Mouse (Mus musculus) liver, embryonic 12.5 days (tissue): ENCODE measurements around the gene Lrrc71. TPM values are rescaled to one million over a fixed set of nuclear protein-coding genes. Genes with fewer than 3 reads are reported as not detected.

Source experiments
- ATAC-seq: fragments of 200-750 bp; cut with Nextera tagmentation; 2 replicates; pipeline ENCODE4 v1.8.0; 2017; ENCODE audit warnings: moderate number of reproducible peaks, mild to moderate bottlenecking, moderate library complexity
- H3K27ac ChIP-seq: fragments of 300-500 bp; sonication (generic); 2 replicates; pipeline ENCODE4 v1.5.1; 2016; ENCODE audit warnings: mild to moderate bottlenecking
- H3K27me3 ChIP-seq: fragments of 300-500 bp; sonication (generic); replicated peaks from 2 replicates; pipeline ENCODE4 v1.6.1; 2016; ENCODE audit warnings: mild to moderate bottlenecking, moderate library complexity
- H3K36me3 ChIP-seq: fragments of 300-500 bp; sonication (generic); 2 replicates; pipeline ENCODE4 v1.6.1; 2016; ENCODE audit warnings: mild to moderate bottlenecking, moderate library complexity
- H3K4me1 ChIP-seq: fragments of 300-500 bp; sonication (generic); 2 replicates; pipeline ENCODE4 v1.6.1; 2016
- H3K4me2 ChIP-seq: fragments of 300-500 bp; sonication (generic); 2 replicates; pipeline ENCODE4 v1.6.1; 2016; ENCODE audit warnings: mild to moderate bottlenecking, moderate library complexity
- H3K4me3 ChIP-seq: fragments of 300-500 bp; sonication (generic); 2 replicates; pipeline ENCODE4 v1.5.1; 2016; ENCODE audit warnings: mild to moderate bottlenecking, moderate library complexity
- H3K9ac ChIP-seq: fragments of 300-500 bp; sonication (generic); 2 replicates; pipeline ENCODE4 v1.6.1; 2016; ENCODE audit warnings: mild to moderate bottlenecking, moderate library complexity
- H3K9me3 ChIP-seq: fragments of 300-500 bp; sonication (generic); replicated peaks from 2 replicates; pipeline ENCODE4 v1.6.1; 2016; ENCODE audit warnings: mild to moderate bottlenecking, moderate library complexity
- WGBS: fragments of 180-500 bp; shearing (Covaris S2); methylation state at CpG from one replicate; pipeline ENCODE4 v1.1.7; 2016; ENCODE audit not compliant: insufficient replicate concordance; 5-methylcytosine and 5-hydroxymethylcytosine counted together
- polyA plus RNA-seq: library from polyadenylated mRNA; unstranded; fragments of >200 nt; fragmentation: Nextera tagmentation; extraction: Ambion mirVana; gene quantifications from 2 replicates; pipeline ENCODE4 v1.2.1, GENCODE M21; 2016

Lrrc71 gene
- polyA plus RNA-seq, 1 experiment from 2014 or later = 0.29 TPM

GRCm38 (mm10) chr3:87738906-87739305, 9.5 kb downstream of the Lrrc71 start:
- Histone ChIP-seq H3K36me3 (peaks cover 37% of the 10 kb centered on the region), H3K27me3 (no peaks in the 10 kb centered on the region), H3K4me3 (no peak overlapping the region), H3K9ac (no peak overlapping the region), H3K27ac (no peak overlapping the region), H3K4me1 (no peaks in the 10 kb centered on the region), H3K9me3 (no peaks in the 10 kb centered on the region), H3K4me2 (no peak overlapping the region)
- whole genome bisulfite sequencing = 63% methylated on average over 3 of the region's 5 CpGs
- ATAC-seq = no peak

- ATAC-seq = no peak
- H3K27me3 ChIP-seq = no peaks in the 10 kb centered on the region
- no peaks in the 10 kb centered on the region for H3K9me3 ChIP-seq
- H3K4me3 ChIP-seq = no peak overlapping the region
- no peak overlapping the region for H3K4me2 ChIP-seq
- 71% methylated on average over 9 of the region's 9 CpGs for WGBS
- H3K4me1 ChIP-seq = no peaks in the 10 kb centered on the region
- peaks cover 55% of the 10 kb centered on the region for H3K36me3 ChIP-seq
- H3K9ac ChIP-seq = no peak overlapping the region
- no peak overlapping the region for H3K27ac ChIP-seq
Observed at GRCm38 (mm10) chr3:87735335-87735734, 13.1 kb downstream of the Lrrc71 start.

DNA sequence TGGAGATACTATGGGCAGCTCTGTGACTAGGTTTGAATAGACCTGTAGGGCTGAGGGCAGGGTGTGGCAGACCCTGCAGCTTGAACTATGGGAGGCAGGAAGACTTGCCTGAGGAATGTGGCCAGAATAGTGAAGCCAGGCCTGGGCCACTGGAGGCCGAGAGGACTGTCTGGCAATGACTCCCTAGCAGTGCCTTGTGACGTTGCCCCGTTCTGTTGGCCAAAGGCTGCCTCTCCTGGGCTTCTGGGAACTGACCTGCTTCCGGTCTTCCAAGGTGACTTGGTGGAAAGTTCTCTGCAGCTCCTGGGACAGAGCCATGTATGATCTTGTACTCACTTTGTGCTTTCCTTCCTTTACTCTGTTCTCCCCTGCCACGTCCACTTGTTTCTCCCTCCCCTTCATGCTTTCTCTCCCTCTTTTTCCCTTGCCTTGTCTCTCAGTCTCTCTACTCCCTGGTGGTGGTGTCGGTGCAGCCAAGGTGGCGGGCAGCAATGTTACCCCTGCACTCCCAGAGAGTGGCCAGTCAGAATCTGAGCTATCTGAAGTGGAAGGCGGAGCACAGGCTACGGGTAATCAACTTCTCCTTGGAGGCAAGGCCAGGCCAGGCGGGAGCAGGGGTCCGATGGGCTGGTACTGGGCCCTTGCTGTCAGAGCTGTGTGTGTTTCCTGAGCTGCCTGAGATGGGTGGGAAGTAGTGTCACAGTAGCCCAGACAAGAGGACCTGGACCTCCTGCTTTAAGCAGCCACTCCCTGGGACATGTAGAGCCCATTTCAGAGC, 14.3 kb downstream of the Lrrc71 start:
- no peak overlapping the region for H3K4me3 ChIP-seq
- WGBS = 74% methylated on average over 11 of the region's 11 CpGs
- H3K36me3 ChIP-seq = peaks cover 60% of the 10 kb centered on the region
- ATAC-seq = no peak
- H3K4me1 ChIP-seq = no peaks in the 10 kb centered on the region
- no peaks in the 10 kb centered on the region for H3K27me3 ChIP-seq
- H3K4me2 ChIP-seq = no peak overlapping the region
- no peak overlapping the region for H3K9ac ChIP-seq
- H3K9me3 ChIP-seq = no peaks in the 10 kb centered on the region
- no peak overlapping the region for H3K27ac ChIP-seq

DNA sequence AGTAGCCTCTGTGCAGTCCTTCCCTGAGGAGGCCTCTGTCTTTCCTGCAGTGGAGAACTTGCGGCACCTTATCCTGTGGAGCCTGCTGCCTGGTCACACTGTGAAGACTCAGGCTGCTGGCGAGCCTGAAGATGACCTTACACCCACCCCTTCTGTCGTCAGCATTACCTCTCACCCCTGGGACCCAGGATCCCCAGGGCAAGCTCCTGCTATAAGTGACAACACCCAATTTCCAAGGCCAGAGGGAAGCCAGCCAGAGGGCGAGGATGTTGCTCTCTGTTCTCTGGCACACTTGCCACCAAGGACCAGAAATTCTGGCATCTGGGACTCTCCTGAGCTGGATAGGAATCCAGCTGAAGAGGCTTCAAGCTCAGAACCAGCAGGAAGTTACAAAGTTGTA, 15.3 kb downstream of the Lrrc71 start:
- no peak overlapping the region for H3K4me3 ChIP-seq
- no peaks in the 10 kb centered on the region for H3K27me3 ChIP-seq
- WGBS = 44% methylated on average over 4 of the region's 4 CpGs
- H3K9me3 ChIP-seq = no peaks in the 10 kb centered on the region
- H3K4me1 ChIP-seq = no peaks in the 10 kb centered on the region
- H3K9ac ChIP-seq = no peak overlapping the region
- peaks cover 63% of the 10 kb centered on the region for H3K36me3 ChIP-seq
- H3K27ac ChIP-seq = no peak overlapping the region
- H3K4me2 ChIP-seq = no peak overlapping the region
- no peak for ATAC-seq

- no peak for ATAC-seq
- no peaks in the 10 kb centered on the region for H3K27me3 ChIP-seq
- no peaks in the 10 kb centered on the region for H3K9me3 ChIP-seq
- no peak overlapping the region for H3K4me2 ChIP-seq
- peaks cover 61% of the 10 kb centered on the region for H3K36me3 ChIP-seq
- H3K4me3 ChIP-seq = no peak overlapping the region
- H3K4me1 ChIP-seq = no peaks in the 10 kb centered on the region
- no peak overlapping the region for H3K9ac ChIP-seq
- H3K27ac ChIP-seq = no peak overlapping the region
- WGBS = 62% methylated on average over 6 of the region's 6 CpGs
Observed at GRCm38 (mm10) chr3:87728696-87729095, 19.7 kb downstream of the Lrrc71 start.

GRCm38 (mm10) chr3:87726191-87726590, 22.2 kb downstream of the Lrrc71 start:
- H3K27ac ChIP-seq = no peak overlapping the region
- H3K4me3 ChIP-seq = no peak overlapping the region
- no peaks in the 10 kb centered on the region for H3K27me3 ChIP-seq
- H3K36me3 ChIP-seq = peaks cover 53% of the 10 kb centered on the region
- H3K4me2 ChIP-seq = no peak overlapping the region
- no peak overlapping the region for H3K9ac ChIP-seq
- no peaks in the 10 kb centered on the region for H3K9me3 ChIP-seq
- ATAC-seq = no peak
- WGBS = 70% methylated on average over 7 of the region's 7 CpGs
- no peaks in the 10 kb centered on the region for H3K4me1 ChIP-seq

DNA sequence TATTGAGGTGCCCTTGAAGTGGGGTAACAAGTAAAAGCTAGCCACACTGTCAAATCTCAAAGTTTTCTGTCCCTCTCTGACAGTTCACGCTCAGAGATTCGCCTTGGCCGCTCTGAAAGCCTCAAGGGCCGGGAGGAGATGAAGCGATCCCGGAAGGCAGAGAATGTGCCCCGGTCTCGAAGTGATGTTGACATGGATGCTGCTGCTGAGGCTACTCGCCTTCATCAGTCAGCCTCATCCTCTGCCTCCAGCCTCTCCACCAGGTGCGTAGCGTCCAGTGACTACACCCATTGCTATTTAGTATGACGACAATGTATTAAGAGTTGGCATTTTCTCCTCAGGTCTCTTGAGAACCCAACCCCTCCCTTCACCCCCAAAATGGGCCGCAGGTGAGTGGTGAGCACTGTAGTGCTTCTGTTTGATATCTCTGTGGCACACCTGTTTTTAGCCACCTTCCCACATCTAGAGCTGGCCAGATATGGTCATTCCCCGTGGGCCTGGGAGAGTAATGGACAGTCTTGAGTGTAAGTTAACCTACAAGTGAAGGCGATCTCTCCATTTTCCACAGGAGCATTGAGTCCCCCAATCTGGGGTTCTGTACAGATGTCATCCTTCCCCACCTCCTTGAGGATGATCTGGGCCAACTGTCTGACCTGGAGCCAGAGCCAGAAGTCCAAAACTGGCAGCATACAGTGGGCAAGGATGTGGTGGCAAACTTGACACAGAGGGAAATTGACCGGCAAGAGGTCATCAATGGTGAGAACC, 22.8 kb downstream of the Lrrc71 start:
- H3K4me3 ChIP-seq = no peak overlapping the region
- H3K4me1 ChIP-seq = no peaks in the 10 kb centered on the region
- peaks cover 50% of the 10 kb centered on the region for H3K36me3 ChIP-seq
- H3K27ac ChIP-seq = no peak overlapping the region
- no peaks in the 10 kb centered on the region for H3K9me3 ChIP-seq
- no peak overlapping the region for H3K4me2 ChIP-seq
- no peaks in the 10 kb centered on the region for H3K27me3 ChIP-seq
- ATAC-seq = no peak
- 83% methylated on average over 16 of the region's 16 CpGs for WGBS
- H3K9ac ChIP-seq = no peak overlapping the region

DNA sequence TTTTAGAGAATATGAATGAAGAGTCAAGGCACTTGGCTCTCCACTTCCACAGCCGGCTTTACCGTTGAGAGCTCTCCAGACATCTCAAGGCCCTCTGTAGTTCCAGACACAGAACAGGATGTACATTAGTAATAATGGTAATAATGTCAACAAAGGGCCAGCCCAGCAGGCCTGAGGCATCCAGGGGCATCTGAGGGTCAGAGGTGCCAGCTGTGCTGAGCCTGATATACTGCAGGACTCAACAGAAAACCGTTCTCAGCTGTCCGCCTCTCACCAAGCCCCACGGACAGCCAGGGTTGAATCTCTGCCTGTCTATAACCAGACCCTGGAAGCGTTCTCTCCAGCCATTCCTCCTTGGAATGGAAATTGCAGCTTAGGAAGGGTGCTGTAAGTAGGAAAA, 23.9 kb downstream of the Lrrc71 start:
- no peak overlapping the region for H3K9ac ChIP-seq
- no peaks in the 10 kb centered on the region for H3K9me3 ChIP-seq
- ATAC-seq = no peak
- H3K36me3 ChIP-seq = peaks cover 49% of the 10 kb centered on the region
- H3K4me1 ChIP-seq = no peaks in the 10 kb centered on the region
- H3K4me2 ChIP-seq = no peak overlapping the region
- H3K27me3 ChIP-seq = no peaks in the 10 kb centered on the region
- no peak overlapping the region for H3K27ac ChIP-seq
- H3K4me3 ChIP-seq = no peak overlapping the region
- WGBS = 73% methylated on average over 6 of the region's 6 CpGs

GRCm38 (mm10) chr3:87718525-87718924, 29.9 kb downstream of the Lrrc71 start:
- 41% methylated on average over 2 of the region's 2 CpGs for WGBS
- H3K4me3 ChIP-seq = no peak overlapping the region
- no peak overlapping the region for H3K27ac ChIP-seq
- no peak for ATAC-seq
- no peak overlapping the region for H3K9ac ChIP-seq
- no peaks in the 10 kb centered on the region for H3K27me3 ChIP-seq
- H3K4me1 ChIP-seq = no peaks in the 10 kb centered on the region
- peaks cover 27% of the 10 kb centered on the region; the same call in 1 of the 2 replicates for H3K36me3 ChIP-seq
- no peaks in the 10 kb centered on the region for H3K9me3 ChIP-seq
- no peak overlapping the region for H3K4me2 ChIP-seq

Other genes with a start within 250 kb of the Lrrc71 start
- gene Etv3, start 223.2 kb downstream of the Lrrc71 start, polyA plus RNA-seq = 5.2 and 5.6 TPM in 2 replicates
- gene Arhgef11, start 131.1 kb downstream of the Lrrc71 start, polyA plus RNA-seq = 4.2 and 4.9 TPM in 2 replicates
- 0.31 and 0.59 TPM in 2 replicates for gene Ntrk1, start 46.5 kb upstream of the Lrrc71 start, polyA plus RNA-seq
- 0.05 TPM in 1 of 2 replicates, not detected in the other for gene Insrr, start 48.3 kb upstream of the Lrrc71 start, polyA plus RNA-seq
- gene Pear1, start 75.7 kb upstream of the Lrrc71 start, polyA plus RNA-seq = 9.4 and 10.2 TPM in 2 replicates
- 0.04 and 0.11 TPM in 2 replicates for gene Sh2d2a, start 98.1 kb upstream of the Lrrc71 start, polyA plus RNA-seq
- 8.7 and 8.9 TPM in 2 replicates for gene Prcc, start 137.0 kb upstream of the Lrrc71 start, polyA plus RNA-seq
- 393 and 400 TPM in 2 replicates for gene Hdgf, start 157.7 kb upstream of the Lrrc71 start, polyA plus RNA-seq
- 57.0 and 57.3 TPM in 2 replicates for gene Mrpl24, start 170.9 kb upstream of the Lrrc71 start, polyA plus RNA-seq
- 51.9 and 52.2 TPM in 2 replicates for gene Isg20l2, start 181.7 kb upstream of the Lrrc71 start, polyA plus RNA-seq
- gene Rrnad1, start 182.1 kb upstream of the Lrrc71 start, polyA plus RNA-seq = 11.1 and 11.4 TPM in 2 replicates
- 3.9 and 6.5 TPM in 2 replicates for gene Crabp2, start 200.0 kb upstream of the Lrrc71 start, polyA plus RNA-seq
- gene Nes, start 222.5 kb upstream of the Lrrc71 start, polyA plus RNA-seq = 7.2 and 7.3 TPM in 2 replicates